ENCODE assay signal across 14 mouse cellular contexts in genomic region chr5:66497479-66498087, GRCm38 (mm10).
A peak's percentile ranks its signal among the peaks of the same experiment; 100 is the strongest.
DNase-seq lines count a peak whose midpoint lies in the region; ATAC-seq and TF ChIP-seq lines count a peak whose summit lies in the region.
"Had no signal": no experiment of that assay in that cellular context is flagged by ENCODE, and none has a peak within 500 bp of the region (broad histone marks: within the 10 kb centered on the region; RNA-seq: fewer than 3 reads in every experiment).

No protein-coding gene starts in this region.

- no peak for TF ChIP-seq CTCF in kidney, postnatal 0 days (IDR thresholded peaks at IDR 0.05; ENCODE audit: low read depth)

- DNase-seq in heart, adult 11 months = peak; percentile 89
- DNase-seq in heart, postnatal 4 days = no peak
- no peak for DNase-seq in lung, postnatal 10 days
- DNase-seq in kidney, postnatal 0 days (ENCODE audit: low spot score) = peak; percentile 43
- peak; percentile 45 for DNase-seq in splenic B cell, adult 2 months (ENCODE audit: low read depth, low spot score)
- no peak for DNase-seq in layer of hippocampus, adult 9-10 months (ENCODE audit: low spot score)
- DNase-seq in cerebellum, adult 11-12 months = no peak
- DNase-seq: cerebellum, postnatal 10 days; gastrocnemius, postnatal 14 days had no signal

- H3K9me3 ChIP-seq in lung, embryonic 15.5 days = no peaks in the 10 kb centered on the region
- no peaks in the 10 kb centered on the region for H3K9me3 ChIP-seq in kidney, postnatal 0 days (replicated peaks; ENCODE audit: low read length)
- H3K9me3 ChIP-seq: embryonic facial prominence, embryonic 15.5 days; stomach, embryonic 15.5 days had no signal

- ATAC-seq in lung, embryonic 15.5 days (ENCODE audit: borderline replicate concordance, extremely low read depth, low FRiP score, low TSS enrichment) = no peak
- ATAC-seq in kidney, postnatal 0 days (replicated peaks; ENCODE audit: low FRiP score, low read depth) = peak; percentile 84

- peak overlapping the region; percentile 23; the same call in 1 of the 2 replicates for H3K4me2 ChIP-seq in lung, embryonic 15.5 days
- peak overlapping the region; percentile 27; the same call in 1 of the 2 replicates for H3K4me2 ChIP-seq in kidney, postnatal 0 days (ENCODE audit: low read length)
- H3K4me2 ChIP-seq: embryonic facial prominence, embryonic 15.5 days; stomach, embryonic 15.5 days had no signal

- 32% methylated on average over 14 of the region's 14 CpGs for WGBS in lung, embryonic 15.5 days
- 26% methylated on average over 14 of the region's 14 CpGs for WGBS in kidney, postnatal 0 days

- no peak overlapping the region for H3K9ac ChIP-seq in lung, embryonic 15.5 days
- no peak overlapping the region for H3K9ac ChIP-seq in kidney, postnatal 0 days (ENCODE audit: low read depth, low read length)
- H3K9ac ChIP-seq: embryonic facial prominence, embryonic 15.5 days; stomach, embryonic 15.5 days had no signal

- peaks cover 44% of the 10 kb centered on the region for H3K4me1 ChIP-seq in lung, embryonic 15.5 days
- peaks cover 24% of the 10 kb centered on the region for H3K4me1 ChIP-seq in kidney, postnatal 0 days (replicated peaks; ENCODE audit: insufficient read depth, low read length)

- no peaks in the 10 kb centered on the region for H3K27me3 ChIP-seq in lung, embryonic 15.5 days
- no peaks in the 10 kb centered on the region for H3K27me3 ChIP-seq in kidney, postnatal 0 days (ENCODE audit: insufficient read depth, low read length)
- H3K27me3 ChIP-seq in splenic B cell, adult 2 months (ENCODE audit: control insufficient read depth, insufficient read depth, low read length, poor library complexity, severe bottlenecking) = no peaks in the 10 kb centered on the region
- H3K27me3 ChIP-seq: embryonic facial prominence, embryonic 15.5 days; megakaryocyte, embryonic 14.5 days; stomach, embryonic 15.5 days had no signal

- no peak overlapping the region for H3K4me3 ChIP-seq in lung, embryonic 15.5 days
- no peak overlapping the region for H3K4me3 ChIP-seq in kidney, postnatal 0 days (replicated peaks; ENCODE audit: low read depth, low read length)
- H3K4me3 ChIP-seq: embryonic facial prominence, embryonic 15.5 days; left cerebral cortex, adult 2 months; megakaryocyte, embryonic 14.5 days; stomach, embryonic 15.5 days had no signal

- no peaks in the 10 kb centered on the region for H3K36me3 ChIP-seq in lung, embryonic 15.5 days
- no peaks in the 10 kb centered on the region for H3K36me3 ChIP-seq in kidney, postnatal 0 days (ENCODE audit: insufficient read depth, low read length)
- no peaks in the 10 kb centered on the region for H3K36me3 ChIP-seq in splenic B cell, adult 2 months (ENCODE audit: control insufficient read depth, insufficient read depth, low read length, poor library complexity, severe bottlenecking)
- H3K36me3 ChIP-seq: embryonic facial prominence, embryonic 15.5 days; stomach, embryonic 15.5 days had no signal

- peak overlapping the region; percentile 82 for H3K27ac ChIP-seq in lung, embryonic 15.5 days
- H3K27ac ChIP-seq in kidney, postnatal 0 days = peak overlapping the region; percentile 82
- H3K27ac ChIP-seq: embryonic facial prominence, embryonic 15.5 days; left cerebral cortex, adult 2 months; stomach, embryonic 15.5 days had no signal

Comparison
In these comparisons a context has a peak if more than half of its experiments do, and no peak if none do; other contexts are left out.
1. DNase-seq: peak in heart, adult 11 months (single experiment), kidney, postnatal 0 days (single experiment) and splenic B cell, adult 2 months (single experiment); none in heart, postnatal 4 days (single experiment), lung, postnatal 10 days (single experiment), layer of hippocampus, adult 9-10 months (single experiment) and cerebellum, adult 11-12 months (single experiment).